Mouse (Mus musculus) liver, adult 2 months (tissue): ENCODE results near the gene Ndufb5.

Source experiments
- CTCF ChIP-seq: fragments of 200-500 bp; IDR thresholded peaks from 2 replicates; pipeline ENCODE4 v1.5.1; 2011; ENCODE audit warnings: low read depth, low read length, control low read depth
- POLR2A ChIP-seq: fragments of 200-500 bp; IDR thresholded peaks from 2 replicates; pipeline ENCODE4 v1.6.1; 2011; ENCODE audit warnings: low read length, control low read depth; ENCODE audit not compliant: insufficient read depth; ENCODE audit errors: extremely low read depth

GRCm38 (mm10) chr3:32691841-32692240 lies 44.9 kb upstream of the Ndufb5 start:
- no peak for TF ChIP-seq POLR2A
- TF ChIP-seq CTCF = no peak
